In genomic region chr4:40851763-40852248, GRCm38 (mm10) we compare ENCODE assay signal across 8 mouse cellular contexts. TPM values are rescaled to one million over a fixed set of nuclear protein-coding genes. Genes with fewer than 3 reads are reported as not detected.
DNase-seq lines count a peak whose midpoint lies in the region; ATAC-seq and TF ChIP-seq lines count a peak whose summit lies in the region.

No protein-coding gene starts in this region.

- H3K4me1 ChIP-seq in heart, embryonic 11.5 days (ENCODE audit: control insufficient read depth, insufficient read depth, low read length) = peaks cover 46% of the 10 kb centered on the region
- H3K4me1 ChIP-seq in midbrain, embryonic 15.5 days = peaks cover 33% of the 10 kb centered on the region
- H3K4me1 ChIP-seq in thymus, adult 2 months (replicated peaks; ENCODE audit: control insufficient read depth, insufficient read depth, low read length) = peaks cover 34% of the 10 kb centered on the region

- no peak for TF ChIP-seq POLR2A in thymus, adult 2 months (IDR thresholded peaks at IDR 0.05; ENCODE audit: control insufficient read depth, extremely low read depth, insufficient read depth, low read length, poor library complexity)

- H3K27ac ChIP-seq in heart, embryonic 11.5 days (ENCODE audit: low read depth, low read length) = peak overlapping the region; percentile 96
- H3K27ac ChIP-seq in midbrain, embryonic 15.5 days = no peak overlapping the region
- no peak overlapping the region for H3K27ac ChIP-seq in thymus, adult 2 months (ENCODE audit: control insufficient read depth, insufficient read depth, low read length)

- no peaks in the 10 kb centered on the region for H3K36me3 ChIP-seq in heart, embryonic 11.5 days (ENCODE audit: control insufficient read depth, insufficient read depth, low read length)
- H3K36me3 ChIP-seq in midbrain, embryonic 15.5 days (replicated peaks) = no peaks in the 10 kb centered on the region
- H3K36me3 ChIP-seq in thymus, adult 2 months (ENCODE audit: control insufficient read depth, insufficient read depth, low read length) = no peaks in the 10 kb centered on the region

- ATAC-seq in heart, embryonic 11.5 days (replicated peaks; ENCODE audit: insufficient number of reproducible peaks, low FRiP score, low TSS enrichment) = no peak
- no peak for ATAC-seq in midbrain, embryonic 15.5 days (replicated peaks)

- DNase-seq in heart, postnatal 36 days = no peak
- peak; percentile 32 for DNase-seq in c-Kit-negative CD71-positive TER-119-positive erythroid progenitor cells, embryonic 14.5 days (ENCODE audit: low read depth, low spot score)
- peak; percentile 68 for DNase-seq in induced T-regulatory cell, adult 2 months (ENCODE audit: low read depth)
- no peak for DNase-seq in thymus, adult 2 months
- DNase-seq in right cerebral cortex, postnatal 10 days (ENCODE audit: low spot score in 2 of 2) = no peak
- DNase-seq in c-Kit-positive CD71-positive TER-119-positive erythroid progenitor cells, embryonic 14.5 days (ENCODE audit: low spot score) = no peak

- no peaks in the 10 kb centered on the region for H3K27me3 ChIP-seq in heart, embryonic 11.5 days (ENCODE audit: control insufficient read depth, insufficient read depth, low read length)
- no peaks in the 10 kb centered on the region for H3K27me3 ChIP-seq in midbrain, embryonic 15.5 days (replicated peaks)
- H3K27me3 ChIP-seq in thymus, adult 2 months (ENCODE audit: control insufficient read depth, insufficient read depth, low read length) = no peaks in the 10 kb centered on the region

- intact Hi-C loops in heart, postnatal 36 days (cut with DNase I) = loop anchor here (2.0 to 5.0 kb wide), 2 partner anchors 31 to 95 kb away; partner anchors contain the start of genes Bag1 and Chmp5

- 19% methylated on average over 4 of the region's 4 CpGs for WGBS in heart, embryonic 11.5 days (ENCODE audit: insufficient replicate concordance)
- 66% methylated on average over 4 of the region's 4 CpGs for WGBS in midbrain, embryonic 15.5 days
- 4% methylated on average over 4 of the region's 4 CpGs for WGBS in thymus, adult 2 months

- H3K4me2 ChIP-seq in heart, embryonic 11.5 days = peak overlapping the region; percentile 69
- H3K4me2 ChIP-seq in midbrain, embryonic 15.5 days = peak overlapping the region; percentile 89

- H3K9me3 ChIP-seq in heart, embryonic 11.5 days (replicated peaks; ENCODE audit: control insufficient read depth, low read length) = no peaks in the 10 kb centered on the region
- H3K9me3 ChIP-seq in midbrain, embryonic 15.5 days = no peaks in the 10 kb centered on the region

- no peak for TF ChIP-seq CTCF in thymus, adult 2 months (IDR thresholded peaks at IDR 0.05; ENCODE audit: borderline replicate concordance, control insufficient read depth, extremely low read depth, insufficient read depth, low read length, poor library complexity)

- peak overlapping the region; percentile 80 for H3K4me3 ChIP-seq in heart, embryonic 11.5 days (ENCODE audit: low read depth, low read length)
- H3K4me3 ChIP-seq in midbrain, embryonic 15.5 days = peak overlapping the region; percentile 60; the same call in 1 of the 2 replicates
- no peak overlapping the region for H3K4me3 ChIP-seq in thymus, adult 2 months (ENCODE audit: control insufficient read depth, insufficient read depth, low read length)

- H3K9ac ChIP-seq in heart, embryonic 11.5 days (ENCODE audit: low read depth, low read length) = peak overlapping the region; percentile 91
- no peak overlapping the region for H3K9ac ChIP-seq in midbrain, embryonic 15.5 days

RNA-seq across cellular contexts. Expression of gene B4galt1, which starts 2.0 kb away (rescaled TPM):
- polyA plus RNA-seq in heart, embryonic 11.5 days (2014; fragmentation: Nextera tagmentation; extraction: Ambion mirVana) = 43.9 and 50.2 TPM in 2 replicates
- total RNA-seq in heart, postnatal 36 days (2021) = 10 to 100 TPM; 62.1 to 69.1 TPM
- polyA plus RNA-seq in midbrain, embryonic 15.5 days (2015; fragmentation: Nextera tagmentation; extraction: Ambion mirVana) = 7.5 and 7.8 TPM in 2 replicates
- polyA plus RNA-seq in thymus, adult 2 months (2012; rRNA removed) = 34.1 and 49.4 TPM in 2 replicates

Comparison
In these comparisons a context has a peak if more than half of its experiments do, and no peak if none do; other contexts are left out.
1. DNase-seq: peak in c-Kit-negative CD71-positive TER-119-positive erythroid progenitor cells, embryonic 14.5 days (single experiment) and induced T-regulatory cell, adult 2 months (single experiment); none in heart, postnatal 36 days (0 of 2), thymus, adult 2 months (single experiment), right cerebral cortex, postnatal 10 days (0 of 2) and c-Kit-positive CD71-positive TER-119-positive erythroid progenitor cells, embryonic 14.5 days (single experiment).